32 mouse cellular contexts compared by ENCODE assay signal in the genomic region with DNA sequence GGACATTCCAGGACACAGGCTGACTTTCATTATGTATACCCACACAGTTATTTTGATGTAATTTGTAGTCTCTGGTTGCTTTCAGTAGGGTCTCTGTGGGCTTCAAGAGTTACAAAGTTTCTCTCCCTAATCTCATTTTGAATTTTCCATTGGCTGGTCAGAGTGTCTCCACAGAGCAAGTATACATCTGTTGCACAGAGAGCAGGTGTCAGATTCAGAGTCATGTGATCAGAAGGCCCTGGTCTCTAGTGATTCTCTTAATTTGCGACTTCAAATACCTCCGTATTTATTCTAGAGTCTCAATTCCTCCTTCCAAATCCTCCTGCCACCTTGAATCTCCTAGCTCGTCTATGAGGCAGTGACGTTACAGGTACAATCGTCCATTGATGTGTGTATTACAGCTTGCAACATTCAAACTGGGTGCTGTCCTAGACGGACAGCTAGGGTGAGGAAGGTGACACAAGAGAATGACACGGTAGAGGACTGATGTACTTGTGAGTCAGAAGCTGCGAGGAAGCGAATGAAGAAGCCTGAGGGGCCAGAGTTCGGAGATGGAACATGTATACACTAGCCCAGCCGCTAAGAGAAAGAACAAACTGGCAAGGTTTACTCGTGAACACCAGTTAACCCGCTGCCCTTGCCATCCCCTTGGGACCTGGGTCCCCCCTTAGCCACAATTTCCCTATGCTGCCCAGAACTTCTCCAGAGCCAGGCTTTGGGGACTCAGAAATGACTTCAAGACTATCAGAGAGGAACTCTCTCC. TPM values are rescaled to one million over a fixed set of nuclear protein-coding genes. Genes with fewer than 3 reads are reported as not detected.
DNase-seq lines count a peak whose midpoint lies in the region; TF ChIP-seq lines count a peak whose summit lies in the region.
"Had no signal": no experiment of that assay in that cellular context is flagged by ENCODE, and none has a peak within 500 bp of the region (broad histone marks: within the 10 kb centered on the region; RNA-seq: fewer than 3 reads in every experiment).

No protein-coding gene starts in this region.

- H3K4me1 ChIP-seq in heart, adult 2 months (ENCODE audit: control insufficient read depth, insufficient read depth, low read length), result peaks cover 20% of the 10 kb centered on the region
- peaks cover 27% of the 10 kb centered on the region; the same call in 1 of the 2 replicates for H3K4me1 ChIP-seq in spleen, adult 2 months (ENCODE audit: control insufficient read depth, insufficient read depth, insufficient read length)
- peaks cover 0 to 16% of the 10 kb centered on the region in 2 experiments; a peak in 3 of 4 replicates for H3K4me1 ChIP-seq in MEL (ENCODE audit: control insufficient read depth in 1 of 2, insufficient read depth in 2 of 2, low read length in 2 of 2)
- peaks cover 30% of the 10 kb centered on the region for H3K4me1 ChIP-seq in small intestine, adult 2 months (ENCODE audit: control insufficient read depth, insufficient read depth, insufficient read length, low read length)

- no peaks in the 10 kb centered on the region for H3K27me3 ChIP-seq in heart, adult 2 months (ENCODE audit: control insufficient read depth, insufficient read depth, low read length)
- H3K27me3 ChIP-seq in spleen, adult 2 months (ENCODE audit: control insufficient read depth, insufficient read depth, low read length), result no peaks in the 10 kb centered on the region
- H3K27me3 ChIP-seq in MEL (ENCODE audit: control insufficient read depth in 1 of 2, insufficient read depth in 2 of 2, low read length in 2 of 2), result peaks cover 3 to 7% of the 10 kb centered on the region in 2 experiments; a peak in 3 of 4 replicates
- H3K27me3 ChIP-seq in small intestine, adult 2 months (ENCODE audit: control insufficient read depth, insufficient read depth, low read length), result no peaks in the 10 kb centered on the region
- H3K27me3 ChIP-seq: heart, embryonic 15.5 days had no signal

- intact Hi-C loops in heart, adult 2 months (cut with DNase I), result loop anchor here (10.0 kb wide), 1 partner anchor 346 kb away; no protein-coding TSS in a partner anchor

- DNase-seq in heart, adult 11 months, result peak; percentile 94
- no peak for DNase-seq in heart, adult 2 months
- no peak for DNase-seq in spleen, adult 2 months (ENCODE audit: low read depth in 1 of 2, low spot score in 2 of 2)
- no peak for DNase-seq in spleen, postnatal 10 days (ENCODE audit: low spot score in 2 of 2)
- peak; percentile 25 for DNase-seq in MEL (ENCODE audit: low read depth, low spot score)
- DNase-seq in adrenal gland, adult (ENCODE audit: inconsistent age in 2 of 2, low spot score in 1 of 2), result no peak
- DNase-seq in embryo, embryonic 10 days (ENCODE audit: low spot score), result no peak
- DNase-seq: adrenal gland, adult 8-10 months; cerebellum, adult 2 months; cerebellum, postnatal 25 days; embryo, embryonic 11 days; heart, postnatal 4 days; kidney, adult 2 months; liver; lung, postnatal 10 days; right cerebral cortex, postnatal 14 days had no signal

- H3K4me3 ChIP-seq in heart, adult 2 months, result no peak overlapping the region
- H3K4me3 ChIP-seq in spleen, adult 2 months (ENCODE audit: extremely low read depth, insufficient read depth, insufficient read length), result no peak overlapping the region
- no peak overlapping the region for H3K4me3 ChIP-seq in MEL (ENCODE audit: control insufficient read depth in 1 of 2, insufficient read depth in 1 of 2, low read depth in 2 of 2, low read length in 2 of 2)
- no peak overlapping the region for H3K4me3 ChIP-seq in small intestine, adult 2 months (ENCODE audit: low read depth, low read length)

- no peaks in the 10 kb centered on the region for H3K9me3 ChIP-seq in MEL (replicated peaks; ENCODE audit: insufficient read depth, low read length)
- H3K9me3 ChIP-seq: forebrain, embryonic 15.5 days; G1E; heart, embryonic 15.5 days; hindbrain, embryonic 15.5 days; limb, embryonic 10.5 days had no signal

- 83% methylated on average over 13 of the region's 13 CpGs for WGBS in heart, adult 2 months
- 38% methylated on average over 13 of the region's 13 CpGs for WGBS in spleen, adult 2 months
- WGBS in small intestine, adult 2 months, result 82% methylated on average over 13 of the region's 13 CpGs

- TF ChIP-seq RAD21 in MEL (IDR thresholded peaks at IDR 0.05; ENCODE audit: low read depth, low read length), result no peak

- H3K36me3 ChIP-seq in heart, adult 2 months (ENCODE audit: control insufficient read depth, insufficient read depth, low read length), result peaks cover 7% of the 10 kb centered on the region
- peaks cover 20% of the 10 kb centered on the region for H3K36me3 ChIP-seq in spleen, adult 2 months (ENCODE audit: control insufficient read depth, insufficient read depth, low read length)
- peaks cover 0 to 9% of the 10 kb centered on the region in 2 experiments; a peak in 2 of 4 replicates for H3K36me3 ChIP-seq in MEL (ENCODE audit: control insufficient read depth in 1 of 2, insufficient read depth in 2 of 2, low read length in 2 of 2)
- H3K36me3 ChIP-seq in small intestine, adult 2 months (ENCODE audit: control insufficient read depth, insufficient read depth, low read length), result peaks cover 23% of the 10 kb centered on the region
- H3K36me3 ChIP-seq: forebrain, embryonic 15.5 days; hindbrain, embryonic 15.5 days had no signal

- TF ChIP-seq EP300 in heart, adult 2 months (IDR thresholded peaks at IDR 0.05; ENCODE audit: insufficient read depth, low read depth, low read length), result no peak
- no peak for TF ChIP-seq EP300 in MEL (IDR thresholded peaks at IDR 0.05; ENCODE audit: low read depth in 1 of 2, low read length in 2 of 2)

- no peak for TF ChIP-seq CTCF in heart, adult 2 months (IDR thresholded peaks at IDR 0.05)
- TF ChIP-seq CTCF in spleen, adult 2 months (IDR thresholded peaks at IDR 0.05; ENCODE audit: extremely low read depth, insufficient read depth, insufficient read length, insufficient replicate concordance), result no peak
- no peak for TF ChIP-seq CTCF in MEL (IDR thresholded peaks at IDR 0.05 in 2 of 3, conservative IDR thresholded peaks at IDR 0.05 in 1 of 3; ENCODE audit: control insufficient read depth in 1 of 3, insufficient read depth in 1 of 3, low read depth in 2 of 3, low read length in 3 of 3, poor library complexity in 1 of 3, severe bottlenecking in 1 of 3)
- TF ChIP-seq CTCF in small intestine, adult 2 months (IDR thresholded peaks at IDR 0.05; ENCODE audit: extremely low read depth, insufficient read length, insufficient replicate concordance, low read depth, low read length), result no peak

- no peak for TF ChIP-seq POLR2A in heart, adult 2 months (IDR thresholded peaks at IDR 0.05; ENCODE audit: insufficient read depth, low read depth, low read length)
- TF ChIP-seq POLR2A in spleen, adult 2 months (IDR thresholded peaks at IDR 0.05; ENCODE audit: low read depth, low read length), result no peak
- TF ChIP-seq POLR2A in MEL (IDR thresholded peaks at IDR 0.05; ENCODE audit: control insufficient read depth in 1 of 2, insufficient read depth in 1 of 2, low read depth in 1 of 2, low read length in 2 of 2, poor library complexity in 1 of 2), result no peak
- TF ChIP-seq POLR2A in small intestine, adult 2 months (IDR thresholded peaks at IDR 0.05; ENCODE audit: low read depth, low read length), result no peak

- no peak overlapping the region; the same call in 1 of the 2 replicates for H3K27ac ChIP-seq in heart, adult 2 months
- peak overlapping the region; percentile 90 for H3K27ac ChIP-seq in spleen, adult 2 months (ENCODE audit: insufficient read depth, low read length)
- no peak overlapping the region for H3K27ac ChIP-seq in MEL (ENCODE audit: control insufficient read depth, low read depth, low read length)
- H3K27ac ChIP-seq in small intestine, adult 2 months (ENCODE audit: insufficient read depth, low read depth, low read length), result peak overlapping the region; percentile 89
- H3K27ac ChIP-seq: forebrain, embryonic 15.5 days; hindbrain, embryonic 15.5 days had no signal

- H3K79me2 ChIP-seq in heart, adult 2 months (replicated peaks; ENCODE audit: control insufficient read depth, insufficient read depth, low read length), result 0 out of 2 replicates have a peak, but pooled peaks cover 1% of the 10 kb centered on the region
- no peaks in the 10 kb centered on the region; the same call in 1 of the 2 replicates for H3K79me2 ChIP-seq in MEL (ENCODE audit: control insufficient read depth, insufficient read depth, low read length, poor library complexity)

- H3K9ac ChIP-seq in heart, adult 2 months (ENCODE audit: low read depth, low read length), result no peak overlapping the region
- H3K9ac ChIP-seq in MEL (ENCODE audit: control insufficient read depth, low read depth, low read length, poor library complexity, severe bottlenecking), result no peak overlapping the region
- H3K9ac ChIP-seq: hindbrain, embryonic 15.5 days had no signal

TF ChIP-seq in MEL, 35 proteins besides CTCF, POLR2A, EP300 and RAD21:
- TF ChIP-seq SIN3A (IDR thresholded peaks at IDR 0.05; ENCODE audit: low read length) (no peak), CHD1 (IDR thresholded peaks at IDR 0.05; ENCODE audit: low read depth, low read length) (no peak), RCOR1 (IDR thresholded peaks at IDR 0.05; ENCODE audit: low read depth, low read length) (no peak), ZKSCAN1 (IDR thresholded peaks at IDR 0.05; ENCODE audit: low read depth, low read length) (no peak), BHLHE40 (IDR thresholded peaks at IDR 0.05; ENCODE audit: borderline replicate concordance, low read depth, low read length) (no peak)
TF ChIP-seq in MEL: peak in this region for 0.

RNA-seq across cellular contexts. Expression of a gene that starts 1.2 kb away (rescaled TPM):
- total RNA-seq in heart, adult 2 months (2021), result 10 to 100 TPM; 15.2 to 19.7 TPM
- 20.5 and 28.6 TPM in 2 replicates for polyA plus RNA-seq in heart, adult 2 months (2012; rRNA removed)
- polyA plus RNA-seq in spleen, adult 2 months (2012; rRNA removed), result 111 and 222 TPM in 2 replicates
- total RNA-seq in MEL (2012; rRNA removed), result 0.46 and 0.73 TPM in 2 replicates
- 1 to 10 TPM in 1 of 2 experiments, not detected in 1; 1.9 TPM for polyA plus RNA-seq in MEL (2012; ENCODE audit: insufficient read depth in 1 of 2, insufficient read length in 2 of 2, low read depth in 1 of 2, low replicate concordance in 2 of 2, missing spikeins in 1 of 2)
- 93.3 and 233 TPM in 2 replicates for polyA plus RNA-seq in small intestine, adult 2 months (2012; rRNA removed)

RNA-seq across cellular contexts. Expression of a gene that starts 4.4 kb away (rescaled TPM):
- total RNA-seq in heart, adult 2 months (2021), result under 1 TPM in 1 of 2 experiments, not detected in 1; 0.47 TPM
- 1.4 and 1.8 TPM in 2 replicates for polyA plus RNA-seq in heart, adult 2 months (2012; rRNA removed)
- polyA plus RNA-seq in spleen, adult 2 months (2012; rRNA removed), result 1.2 TPM in 2 replicates
- not detected in 2 replicates for total RNA-seq in MEL (2012; rRNA removed)
- polyA plus RNA-seq in MEL (2012; ENCODE audit: insufficient read depth in 1 of 2, insufficient read length in 2 of 2, low read depth in 1 of 2, low replicate concordance in 2 of 2, missing spikeins in 1 of 2), result not detected
- 0.25 and 1.6 TPM in 2 replicates for polyA plus RNA-seq in small intestine, adult 2 months (2012; rRNA removed)
- total RNA-seq: G1E; heart, postnatal 4 days; layer of hippocampus, postnatal 10 days; midbrain, postnatal 0 days had no signal
- polyA plus RNA-seq: forebrain, embryonic 15.5 days; G1E; heart, embryonic 15.5 days; hindbrain, embryonic 15.5 days; limb, embryonic 10.5 days; midbrain, embryonic 11.5 days; midbrain, postnatal 0 days; stomach, embryonic 16.5 days had no signal

RNA-seq across cellular contexts. Expression of a gene that starts 48.0 kb away (rescaled TPM):
- not detected for total RNA-seq in heart, adult 2 months (2021)
- polyA plus RNA-seq in heart, adult 2 months (2012; rRNA removed), result 0.12 and 0.21 TPM in 2 replicates
- not detected in 2 replicates for polyA plus RNA-seq in spleen, adult 2 months (2012; rRNA removed)
- not detected in 2 replicates for total RNA-seq in MEL (2012; rRNA removed)
- polyA plus RNA-seq in MEL (2012; ENCODE audit: insufficient read depth in 1 of 2, insufficient read length in 2 of 2, low read depth in 1 of 2, low replicate concordance in 2 of 2, missing spikeins in 1 of 2), result not detected
- polyA plus RNA-seq in small intestine, adult 2 months (2012; rRNA removed), result not detected in 2 replicates
- total RNA-seq: adrenal gland, adult 8-10 months; gastrocnemius, postnatal 36 days; heart, postnatal 4 days; layer of hippocampus, postnatal 10 days; left cerebral cortex, adult 8-10 months; megakaryocyte progenitor cell, adult 5-6 weeks; midbrain, postnatal 0 days had no signal
- polyA plus RNA-seq: C2C12; forebrain, embryonic 15.5 days; G1E; heart, embryonic 15.5 days; hindbrain, embryonic 15.5 days; kidney, postnatal 0 days; limb, embryonic 10.5 days; liver, embryonic 16.5 days; midbrain, embryonic 11.5 days; stomach, embryonic 16.5 days had no signal

Comparison
In these comparisons a context has a peak if more than half of its experiments do, and no peak if none do; other contexts are left out.
1. DNase-seq: peak in heart, adult 11 months (single experiment) and MEL (single experiment); none in heart, adult 2 months (0 of 2), spleen, adult 2 months (0 of 2), spleen, postnatal 10 days (0 of 2), adrenal gland, adult (0 of 2) and embryo, embryonic 10 days (single experiment).
2. H3K27ac ChIP-seq: peak in spleen, adult 2 months (single experiment) and small intestine, adult 2 months (single experiment); none in heart, adult 2 months (single experiment) and MEL (single experiment).